Mouse (Mus musculus) brain, embryonic 14.5 days (tissue): Measurements from ENCODE around the gene Zbtb8os. TPM values are rescaled to one million over a fixed set of nuclear protein-coding genes. Genes with fewer than 3 reads are reported as not detected.

ENCODE experiments used
- DNase-seq: peaks from one replicate; pipeline ENCODE4 v3.0.0-alpha.2; 2011; ENCODE audit warnings: low read depth
- CTCF ChIP-seq: fragments of 200-500 bp; IDR thresholded peaks from 2 replicates; pipeline ENCODE4 v1.5.1; 2012; ENCODE audit warnings: inconsistent platforms, mild to moderate bottlenecking, moderate library complexity, borderline replicate concordance; ENCODE audit not compliant: insufficient read depth, insufficient read length; ENCODE audit errors: extremely low read depth
- POLR2A ChIP-seq: fragments of 200-500 bp; IDR thresholded peaks from 2 replicates; pipeline ENCODE4 v1.6.1; 2012; ENCODE audit warnings: mild to moderate bottlenecking, inconsistent platforms, borderline replicate concordance; ENCODE audit not compliant: poor library complexity, insufficient read depth, insufficient read length, severe bottlenecking; ENCODE audit errors: extremely low read depth
- polyA plus RNA-seq: library from polyadenylated mRNA; depleted of rRNA; stranded (reverse); fragments of >200 nt; gene quantifications from 2 replicates; pipeline ENCODE4 v1.2.3, GENCODE M21; 2012

Zbtb8os gene
- polyA plus RNA-seq, 1 experiment, result 17.9 TPM

GRCm38 (mm10) chr4:129362771-129363170 lies 27.3 kb downstream of the Zbtb8os start:
- no peak for DNase-seq

GRCm38 (mm10) chr4:129363463-129363862 lies 28.0 kb downstream of the Zbtb8os start:
- TF ChIP-seq CTCF, result no peak
- no peak for TF ChIP-seq POLR2A
- DNase-seq, result no peak

More at GRCm38 (mm10) chr4:129362771-129363170, 27.3 kb downstream of the Zbtb8os start:
- TF ChIP-seq CTCF, result no peak
- TF ChIP-seq POLR2A, result no peak

GRCm38 (mm10) chr4:129364379-129364778 lies 28.9 kb downstream of the Zbtb8os start:
- DNase-seq, result no peak

GRCm38 (mm10) chr4:129365224-129365623 lies 29.7 kb downstream of the Zbtb8os start:
- DNase-seq, result no peak
- no peak for TF ChIP-seq POLR2A
- no peak for TF ChIP-seq CTCF

More at GRCm38 (mm10) chr4:129364379-129364778, 28.9 kb downstream of the Zbtb8os start:
- TF ChIP-seq CTCF (no peak), POLR2A (no peak)

GRCm38 (mm10) chr4:129371391-129371790 lies 35.9 kb downstream of the Zbtb8os start:
- no peak for DNase-seq
- TF ChIP-seq POLR2A (no peak), CTCF (no peak)

GRCm38 (mm10) chr4:129373202-129373976 lies 37.9 kb downstream of the Zbtb8os start:
- TF ChIP-seq POLR2A (no peak), CTCF (no peak)
- no peak for DNase-seq

- no peak for DNase-seq
- TF ChIP-seq CTCF, result no peak
- no peak for TF ChIP-seq POLR2A
These were observed 38.8 kb downstream of the Zbtb8os start for GRCm38 (mm10) chr4:129374219-129374755.

- DNase-seq, result no peak
- no peak for TF ChIP-seq POLR2A
- no peak for TF ChIP-seq CTCF
These were observed 39.5 kb downstream of the Zbtb8os start for GRCm38 (mm10) chr4:129375000-129375399.

GRCm38 (mm10) chr4:129375821-129376220 lies 40.3 kb downstream of the Zbtb8os start:
- TF ChIP-seq POLR2A (no peak), CTCF (no peak)
- DNase-seq, result no peak

GRCm38 (mm10) chr4:129376961-129377545 lies 41.6 kb downstream of the Zbtb8os start:
- peak; percentile 74 for DNase-seq
- TF ChIP-seq POLR2A, result peak; percentile 11; the same call in 1 of the 2 replicates
- no peak for TF ChIP-seq CTCF

GRCm38 (mm10) chr4:129377601-129378390 lies 42.3 kb downstream of the Zbtb8os start, which contains the start of gene Zbtb8a:
TSS of gene Zbtb8a (minus strand) at chr4:129378116.
- TF ChIP-seq POLR2A (peak; percentile 50; the same call in 1 of the 2 replicates), CTCF (no peak)
- DNase-seq, result peak; percentile 84
